Mouse (Mus musculus): ENCODE results near the gene Fpr2.
"Not testable (repeated sequence)": the region's sequence is repeated elsewhere in the genome, so short reads cannot be mapped to it uniquely, and the experiment has no call there.

Gene Fpr2

DNA sequence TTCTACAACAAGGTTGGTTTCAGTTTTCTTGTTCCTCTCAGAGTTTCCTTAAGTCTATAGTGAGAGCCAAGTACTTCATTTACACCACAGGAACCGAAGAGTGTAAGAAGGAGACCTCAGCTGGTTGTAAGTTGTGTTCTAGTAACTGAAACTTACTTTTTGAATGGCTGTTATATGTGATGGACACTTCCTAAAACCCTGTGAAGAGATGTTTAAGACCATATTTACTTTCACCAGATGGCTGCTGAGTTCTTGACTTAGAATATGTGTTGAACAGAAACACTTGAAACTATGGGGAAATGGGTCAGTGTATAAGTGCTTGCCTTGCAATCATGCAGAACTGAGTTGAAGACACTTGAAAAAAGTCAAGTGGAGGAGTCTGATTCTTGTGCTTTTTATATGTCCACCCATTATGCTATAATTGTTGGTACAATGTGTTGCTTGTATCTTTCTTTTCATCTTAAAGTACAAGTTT, at the start of gene Fpr2, which contains the start of gene Fpr3:
TSS of gene Fpr2 (plus strand) at position 51 of the 475 bp plus-strand sequence.
TSS of gene Fpr3 (plus strand) at position 79 of the 475 bp plus-strand sequence.
- DNase-seq: no peak

- DNase-seq: peak; percentile 87 to 89
Measured at GRCm38 (mm10) chr17:17837919-17838701, 49.5 kb upstream of the Fpr2 start.

DNA sequence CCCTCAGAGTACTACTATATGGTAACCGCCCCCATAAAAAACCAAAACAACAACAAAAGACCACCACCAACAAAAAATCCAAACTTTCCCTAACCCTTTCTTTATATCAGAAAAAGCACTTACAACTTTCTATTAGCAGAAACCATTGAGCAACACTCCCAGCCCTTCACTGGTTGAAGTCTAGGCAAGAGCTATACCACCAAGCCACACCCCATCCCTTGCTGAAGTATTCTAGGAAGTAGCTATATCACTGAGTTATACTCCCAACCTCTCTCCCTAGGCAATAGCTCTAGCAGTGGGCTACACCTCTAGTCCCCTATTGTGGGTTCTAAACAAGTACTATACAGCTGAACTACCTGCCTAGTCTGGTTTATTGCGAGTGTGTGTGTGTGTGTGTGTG, 48.3 kb upstream of the Fpr2 start:
- DNase-seq: no peak

GRCm38 (mm10) chr17:17840796-17841195, 46.8 kb upstream of the Fpr2 start:
- no peak for DNase-seq

DNA sequence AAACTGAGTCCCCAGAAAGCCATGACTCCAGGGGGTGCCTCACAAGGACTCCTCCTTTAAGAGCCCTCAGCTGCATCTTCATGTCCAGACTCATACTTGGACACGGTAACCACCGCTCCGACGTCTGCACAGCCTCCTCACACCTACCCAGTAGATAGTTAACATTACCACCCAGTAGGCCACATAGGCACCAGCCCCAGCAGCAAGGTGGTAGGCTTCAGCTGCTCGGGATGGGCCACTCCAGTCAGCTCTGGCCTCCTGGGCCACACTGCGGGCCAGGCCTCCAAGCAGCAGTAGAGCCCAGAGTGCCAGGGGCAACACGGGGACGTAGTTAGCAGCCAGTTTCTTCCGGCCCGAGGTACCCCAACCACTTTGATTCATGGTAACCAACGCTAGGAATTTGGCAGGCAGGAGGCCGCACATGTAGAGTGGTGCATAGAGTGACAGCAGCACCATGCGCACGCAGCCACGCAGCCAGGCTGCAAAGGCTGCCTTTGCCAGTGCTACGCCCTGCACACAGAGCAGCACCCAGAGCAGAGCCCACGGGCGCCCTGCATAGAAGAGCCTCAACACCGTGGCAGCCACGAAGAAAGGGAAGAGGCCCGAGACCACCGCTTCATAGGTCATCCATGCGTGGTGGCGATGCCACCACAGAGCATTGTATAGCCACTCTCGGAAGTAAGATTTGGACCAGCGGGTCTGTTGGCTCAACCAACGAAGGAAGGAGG, 43.9 kb upstream of the Fpr2 start:
- no peak for DNase-seq

DNA sequence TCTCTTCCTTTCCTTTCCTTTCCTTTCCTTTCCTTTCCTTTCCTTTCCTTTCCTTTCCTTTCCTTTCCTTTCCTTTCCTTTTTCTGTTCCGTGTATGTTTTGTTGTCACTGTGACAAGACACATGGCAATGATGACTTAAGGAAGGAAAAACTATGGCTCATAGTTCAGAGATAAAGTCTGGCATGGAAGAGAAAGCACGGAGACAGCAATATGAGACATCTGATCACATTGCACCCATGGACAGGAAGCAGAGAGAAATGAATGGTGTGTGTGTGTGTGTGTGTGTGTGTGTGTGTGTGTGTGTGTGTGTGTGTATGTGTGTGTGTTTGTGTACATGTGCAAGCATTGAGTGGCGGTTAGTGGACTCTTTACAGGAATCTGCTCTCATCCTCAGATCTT, 43.0 kb upstream of the Fpr2 start:
- DNase-seq: not testable (repeated sequence)

- DNase-seq: no peak
Measured at GRCm38 (mm10) chr17:17845187-17846027, 42.2 kb upstream of the Fpr2 start.

DNA sequence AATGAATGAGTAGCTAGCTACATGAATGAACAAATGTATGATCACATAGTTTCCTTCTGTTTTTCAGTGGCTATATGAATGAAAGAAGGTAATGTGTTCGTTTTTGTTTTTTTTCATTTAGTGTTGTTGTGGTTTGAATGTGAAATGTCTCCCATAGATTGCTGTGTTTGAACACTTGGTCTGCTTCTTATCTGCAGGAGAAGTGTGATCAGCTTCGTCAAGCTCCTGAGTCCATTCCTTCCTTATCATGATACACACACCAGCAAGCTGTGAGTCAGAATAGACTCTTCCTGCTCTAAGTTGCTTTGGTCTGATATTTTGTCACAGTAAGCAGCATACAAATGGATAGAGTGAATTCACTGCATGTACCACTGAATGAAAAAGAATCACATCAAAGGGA, 38.6 kb upstream of the Fpr2 start:
- no peak for DNase-seq

- DNase-seq: no peak
Measured at GRCm38 (mm10) chr17:17849906-17850712, 37.5 kb upstream of the Fpr2 start.

DNA sequence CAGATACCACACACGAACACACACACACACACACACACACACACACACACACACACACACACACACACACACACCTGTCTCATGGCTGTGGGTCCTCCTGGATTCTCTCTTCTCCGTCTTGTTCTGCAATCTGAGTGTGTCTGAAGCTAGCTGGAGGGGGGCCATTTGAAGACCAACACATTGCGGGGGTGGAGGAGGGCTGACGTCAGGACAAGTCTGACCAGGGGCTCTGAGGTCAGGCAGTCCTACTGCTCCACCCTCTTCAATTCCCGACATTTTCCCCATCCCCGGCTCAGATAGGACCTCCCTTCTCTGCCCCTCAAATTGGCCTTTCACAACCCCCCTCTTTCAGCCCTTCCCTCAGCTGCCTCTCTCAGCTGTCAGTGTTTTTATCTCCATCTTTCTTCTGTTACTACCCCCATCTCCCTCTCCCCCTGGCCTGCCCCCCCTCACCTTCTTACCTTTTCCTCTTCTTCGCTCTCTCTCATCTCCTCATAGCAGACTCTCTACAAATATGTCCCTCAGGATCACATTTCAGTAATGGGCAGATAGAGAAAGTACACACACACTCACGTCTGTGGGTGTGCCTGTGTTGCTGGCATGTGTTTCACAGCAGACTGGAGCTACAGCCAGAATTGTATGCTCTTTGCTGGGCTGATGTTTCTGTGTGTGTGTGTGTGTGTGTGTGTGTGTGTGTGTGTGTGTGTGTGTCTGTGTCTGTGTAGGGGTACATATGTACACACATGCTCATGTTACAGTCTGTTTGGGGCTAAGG, 32.4 kb upstream of the Fpr2 start, which contains the start of gene Has1:
TSS of gene Has1 (minus strand) at position 142 of the 775 bp plus-strand sequence.
- DNase-seq: no peak

DNA sequence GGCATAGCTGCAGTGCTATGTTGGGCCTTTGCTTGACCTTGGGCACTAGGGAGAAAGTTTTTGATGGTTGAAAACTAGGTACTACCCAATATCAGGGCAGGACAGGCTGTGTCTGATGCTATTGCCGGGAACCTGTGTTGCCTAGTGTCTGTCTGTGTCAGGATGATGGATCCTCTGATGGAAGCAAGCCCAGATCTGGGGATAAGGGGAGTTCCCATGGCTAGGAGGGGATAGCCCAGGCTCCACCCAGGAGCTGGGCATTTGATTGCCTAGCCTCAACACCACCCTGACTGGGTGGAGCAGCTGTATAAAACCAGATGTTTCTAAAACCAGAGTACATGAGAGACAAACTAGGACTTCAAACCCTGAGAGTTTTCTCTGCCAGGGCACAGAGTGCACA, 31.0 kb upstream of the Fpr2 start:
- DNase-seq: no peak

DNA sequence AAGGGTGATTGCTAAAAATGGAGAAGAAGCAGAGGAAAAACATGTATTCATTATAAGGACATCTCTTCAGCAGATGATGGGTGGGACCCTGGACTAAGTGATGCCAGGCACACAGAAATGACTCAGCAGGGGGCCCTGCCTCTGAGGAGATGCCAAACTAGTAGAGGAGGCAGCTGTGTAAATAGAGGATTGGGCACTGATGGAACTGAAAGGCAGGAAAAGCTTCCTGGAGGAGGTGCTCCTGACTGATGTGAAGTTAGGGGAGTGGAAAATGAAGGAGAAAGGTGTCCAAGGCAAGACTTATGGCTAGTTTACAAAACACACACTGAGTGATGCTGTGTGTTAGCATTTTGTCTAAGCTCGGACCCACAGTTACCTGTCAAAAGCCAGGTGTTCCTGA, 30.2 kb upstream of the Fpr2 start:
- no peak for DNase-seq

GRCm38 (mm10) chr17:17860110-17860509, 27.5 kb upstream of the Fpr2 start:
- DNase-seq: no peak

DNA sequence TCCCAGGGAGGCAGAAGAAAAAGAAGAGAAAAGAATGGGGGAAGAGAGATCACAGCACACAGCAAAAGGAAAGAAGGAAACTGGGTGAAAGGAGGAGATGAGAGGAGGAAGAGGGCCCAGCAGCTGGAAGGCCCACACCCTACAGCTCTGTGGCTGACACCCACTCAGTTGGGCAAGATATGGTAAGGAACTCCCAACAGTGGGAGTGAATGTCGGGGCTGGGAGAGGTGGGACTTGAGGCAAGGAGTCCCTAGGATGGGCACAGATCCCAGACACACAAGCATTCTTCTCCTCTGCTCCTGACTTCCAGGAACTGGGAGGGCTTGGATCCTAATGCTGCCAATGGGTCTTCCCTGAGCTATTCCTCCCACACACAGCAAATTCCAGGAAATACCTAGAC, 25.3 kb upstream of the Fpr2 start:
- DNase-seq: no peak

GRCm38 (mm10) chr17:17865168-17865567, 22.5 kb upstream of the Fpr2 start:
- no peak for DNase-seq

DNA sequence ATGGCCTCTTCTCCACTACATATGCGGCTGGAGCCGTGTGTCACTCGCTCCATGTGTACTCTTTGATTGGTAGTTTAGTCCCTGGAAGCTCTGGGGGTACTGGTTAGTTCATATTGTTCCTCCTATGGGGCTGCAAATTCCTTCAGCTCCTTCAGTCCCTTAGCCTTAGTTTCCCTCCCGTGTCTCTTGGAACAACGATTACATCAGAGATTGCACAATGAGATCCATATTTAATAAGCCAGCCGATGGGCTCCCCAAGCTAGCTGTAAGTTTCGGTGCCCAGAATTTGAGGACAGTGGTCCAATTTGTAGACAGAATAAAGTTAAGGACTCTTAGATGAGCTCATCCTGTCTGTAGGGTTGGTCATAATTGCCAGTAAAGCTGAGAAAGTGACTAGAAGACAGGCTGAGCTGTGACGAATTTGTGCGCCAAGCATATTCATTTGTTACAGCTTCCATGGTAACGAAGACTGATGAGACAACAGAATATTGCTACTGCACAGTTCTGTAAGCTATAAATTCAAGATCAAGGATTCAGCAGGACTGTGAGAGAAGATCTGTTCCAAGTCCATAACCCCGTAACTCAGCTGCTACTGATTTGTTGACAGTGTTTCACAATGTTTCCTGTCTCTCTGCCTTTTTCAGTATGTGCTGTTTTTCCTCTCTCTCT, 20.7 kb upstream of the Fpr2 start:
- no peak for DNase-seq

- no peak for DNase-seq
Measured at GRCm38 (mm10) chr17:17870892-17871550, 16.6 kb upstream of the Fpr2 start.

DNA sequence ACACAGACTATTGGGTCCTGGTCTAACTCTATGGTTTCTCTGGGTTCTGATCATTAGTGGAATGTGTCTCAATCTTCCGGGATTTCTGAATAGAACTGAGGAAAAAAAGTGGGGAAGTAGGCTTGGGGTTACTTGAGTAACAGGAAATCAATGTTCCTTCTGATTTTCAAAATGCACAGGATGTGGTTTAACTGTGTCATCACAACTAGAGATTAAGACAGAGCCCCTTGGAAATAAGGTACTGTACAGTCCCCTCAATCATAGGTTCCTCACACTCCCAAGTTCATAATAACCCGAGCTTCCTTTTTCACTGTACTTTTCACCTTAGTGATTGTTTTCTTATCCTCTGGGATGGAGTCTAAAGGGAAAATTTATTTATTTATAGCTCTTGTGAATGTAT, 15.9 kb upstream of the Fpr2 start:
- no peak for DNase-seq

- DNase-seq: no peak
Measured at GRCm38 (mm10) chr17:17879347-17879746, 8.3 kb upstream of the Fpr2 start.

- DNase-seq: no peak
Measured at GRCm38 (mm10) chr17:17882672-17883071, 5.0 kb upstream of the Fpr2 start.

All from B cell, adult 2 months (primary cell).